Mouse (Mus musculus): Measurements from ENCODE around the gene Azgp1. TPM values are rescaled to one million over a fixed set of nuclear protein-coding genes. Genes with fewer than 3 reads are reported as not detected.

Gene Azgp1
- polyA plus RNA-seq, 1 experiment from 2014 or later, result not detected

Other genes with a start within 250 kb of the Azgp1 start
- gene Nyap1, start 239.9 kb upstream of the Azgp1 start, polyA plus RNA-seq (2016; fragmentation: Nextera tagmentation; extraction: Ambion mirVana), result 22.1 TPM in 2 replicates
- 68.4 and 71.4 TPM in 2 replicates for gene Tsc22d4, start 235.8 kb upstream of the Azgp1 start, polyA plus RNA-seq (2016; fragmentation: Nextera tagmentation; extraction: Ambion mirVana)
- 67.7 and 73.0 TPM in 2 replicates for gene Ppp1r35, start 202.7 kb upstream of the Azgp1 start, polyA plus RNA-seq (2016; fragmentation: Nextera tagmentation; extraction: Ambion mirVana)
- gene Mepce, start 193.9 kb upstream of the Azgp1 start, polyA plus RNA-seq (2016; fragmentation: Nextera tagmentation; extraction: Ambion mirVana), result 12.1 and 13.7 TPM in 2 replicates
- gene Zcwpw1, start 193.7 kb upstream of the Azgp1 start, polyA plus RNA-seq (2016; fragmentation: Nextera tagmentation; extraction: Ambion mirVana), result 14.9 and 17.9 TPM in 2 replicates
- gene Pilra, start 145.2 kb upstream of the Azgp1 start, polyA plus RNA-seq (2016; fragmentation: Nextera tagmentation; extraction: Ambion mirVana), result 0.29 and 0.33 TPM in 2 replicates
- gene Pilrb1, start 123.4 kb upstream of the Azgp1 start, polyA plus RNA-seq (2016; fragmentation: Nextera tagmentation; extraction: Ambion mirVana), result not detected in 2 replicates
- gene Pilrb2, start 109.7 kb upstream of the Azgp1 start, polyA plus RNA-seq (2016; fragmentation: Nextera tagmentation; extraction: Ambion mirVana), result not detected in 2 replicates
- not detected in 2 replicates for gene Cyp3a13, start 59.9 kb upstream of the Azgp1 start, polyA plus RNA-seq (2016; fragmentation: Nextera tagmentation; extraction: Ambion mirVana)
- 0.15 TPM in 1 of 2 replicates, not detected in the other for gene Gjc3, start 18.4 kb upstream of the Azgp1 start, polyA plus RNA-seq (2016; fragmentation: Nextera tagmentation; extraction: Ambion mirVana)
- gene Smok3a, start 39.7 kb downstream of the Azgp1 start, polyA plus RNA-seq (2016; fragmentation: Nextera tagmentation; extraction: Ambion mirVana), result not detected in 2 replicates
- not detected in 2 replicates for gene Smok3b, start 39.9 kb downstream of the Azgp1 start, polyA plus RNA-seq (2016; fragmentation: Nextera tagmentation; extraction: Ambion mirVana)
- gene Smok3c, start 71.7 kb downstream of the Azgp1 start, polyA plus RNA-seq (2016; fragmentation: Nextera tagmentation; extraction: Ambion mirVana), result not detected in 2 replicates
- gene Zkscan1, start 103.6 kb downstream of the Azgp1 start, polyA plus RNA-seq (2016; fragmentation: Nextera tagmentation; extraction: Ambion mirVana), result 39.6 and 43.0 TPM in 2 replicates
- gene Zscan21, start 135.4 kb downstream of the Azgp1 start, polyA plus RNA-seq (2016; fragmentation: Nextera tagmentation; extraction: Ambion mirVana), result 109 TPM in 2 replicates
- gene Zfp113, start 174.2 kb downstream of the Azgp1 start, polyA plus RNA-seq (2016; fragmentation: Nextera tagmentation; extraction: Ambion mirVana), result 46.3 and 47.0 TPM in 2 replicates
- gene Cops6, start 179.6 kb downstream of the Azgp1 start, polyA plus RNA-seq (2016; fragmentation: Nextera tagmentation; extraction: Ambion mirVana), result 280 and 295 TPM in 2 replicates
- gene Ap4m1, start 190.5 kb downstream of the Azgp1 start, polyA plus RNA-seq (2016; fragmentation: Nextera tagmentation; extraction: Ambion mirVana), result 27.9 and 28.2 TPM in 2 replicates
- gene Mcm7, start 190.9 kb downstream of the Azgp1 start, polyA plus RNA-seq (2016; fragmentation: Nextera tagmentation; extraction: Ambion mirVana), result 250 and 269 TPM in 2 replicates
- gene Taf6, start 205.9 kb downstream of the Azgp1 start, polyA plus RNA-seq (2016; fragmentation: Nextera tagmentation; extraction: Ambion mirVana), result 121 and 129 TPM in 2 replicates
- 43.9 and 47.7 TPM in 2 replicates for gene Cnpy4, start 206.0 kb downstream of the Azgp1 start, polyA plus RNA-seq (2016; fragmentation: Nextera tagmentation; extraction: Ambion mirVana)
- gene Mblac1, start 212.8 kb downstream of the Azgp1 start, polyA plus RNA-seq (2016; fragmentation: Nextera tagmentation; extraction: Ambion mirVana), result 11.6 and 12.2 TPM in 2 replicates
- gene Nxpe5, start 244.4 kb downstream of the Azgp1 start, polyA plus RNA-seq (2016; fragmentation: Nextera tagmentation; extraction: Ambion mirVana), result not detected in 2 replicates